ENCODE assay signal across 19 mouse cellular contexts in genomic region chr16:90280989-90281388, GRCm38 (mm10). TPM values are rescaled to one million over a fixed set of nuclear protein-coding genes. Genes with fewer than 3 reads are reported as not detected.
DNase-seq lines count a peak whose midpoint lies in the region; ATAC-seq and TF ChIP-seq lines count a peak whose summit lies in the region.
"Had no signal": no experiment of that assay in that cellular context is flagged by ENCODE, and none has a peak within 500 bp of the region (broad histone marks: within the 10 kb centered on the region; RNA-seq: fewer than 3 reads in every experiment).

No protein-coding gene starts in this region.

- peak; percentile 46 for DNase-seq in kidney, adult 2 months
- DNase-seq in kidney, postnatal 4 days = no peak
- DNase-seq in adipocyte (ENCODE audit: low spot score) = peak; percentile 62
- DNase-seq in right cerebral cortex, postnatal 10 days (ENCODE audit: low spot score in 2 of 2) = no peak
- DNase-seq in cerebellum, adult 18-20 months = no peak
- DNase-seq: cerebellum, adult 2 months; gastrocnemius, postnatal 14 days; kidney, postnatal 14 days; spleen, adult 18-20 months had no signal

- no peak overlapping the region for H3K9ac ChIP-seq in liver, embryonic 16.5 days (ENCODE audit: low read depth, low read length)
- H3K9ac ChIP-seq: embryonic facial prominence, embryonic 12.5 days; hindbrain, embryonic 15.5 days; limb, embryonic 15.5 days; neural tube, embryonic 12.5 days had no signal

- WGBS in kidney, adult 2 months = 35% methylated on average over 5 of the region's 5 CpGs
- 65% methylated on average over 5 of the region's 5 CpGs for WGBS in liver, embryonic 16.5 days (ENCODE audit: insufficient replicate concordance)

- no peaks in the 10 kb centered on the region for H3K36me3 ChIP-seq in kidney, adult 2 months (ENCODE audit: control insufficient read depth, insufficient read depth, low read length)
- peaks cover 30% of the 10 kb centered on the region for H3K36me3 ChIP-seq in E14TG2a.4 (ENCODE audit: insufficient read depth, low read length)
- no peaks in the 10 kb centered on the region for H3K36me3 ChIP-seq in liver, embryonic 16.5 days (ENCODE audit: control insufficient read depth, insufficient read depth)
- H3K36me3 ChIP-seq: embryonic facial prominence, embryonic 12.5 days; hindbrain, embryonic 15.5 days; limb, embryonic 15.5 days; neural tube, embryonic 12.5 days had no signal

- H3K4me1 ChIP-seq in kidney, adult 2 months (ENCODE audit: control insufficient read depth, insufficient read depth, low read length) = peaks cover 29% of the 10 kb centered on the region
- H3K4me1 ChIP-seq in E14TG2a.4 (replicated peaks; ENCODE audit: low read depth, low read length) = peaks cover 74% of the 10 kb centered on the region
- peaks cover 48% of the 10 kb centered on the region for H3K4me1 ChIP-seq in liver, embryonic 16.5 days (ENCODE audit: control insufficient read depth, low read depth, low read length)

- no peak overlapping the region for H3K27ac ChIP-seq in kidney, adult 2 months (ENCODE audit: insufficient read depth, low read depth, low read length)
- peak overlapping the region; percentile 33; the same call in 1 of the 2 replicates for H3K27ac ChIP-seq in liver, embryonic 16.5 days (ENCODE audit: low read length)
- H3K27ac ChIP-seq: embryonic facial prominence, embryonic 12.5 days; heart, embryonic 10.5 days; hindbrain, embryonic 15.5 days; limb, embryonic 15.5 days; neural tube, embryonic 12.5 days had no signal

- H3K4me3 ChIP-seq in kidney, adult 2 months (ENCODE audit: insufficient read depth, low read depth, low read length) = no peak overlapping the region
- H3K4me3 ChIP-seq in E14TG2a.4 (replicated peaks; ENCODE audit: low read length) = 0 out of 2 replicates have a peak overlapping the region, but pooled peaks have one; percentile 17
- H3K4me3 ChIP-seq in liver, embryonic 16.5 days (ENCODE audit: low read depth, low read length) = no peak overlapping the region
- H3K4me3 ChIP-seq: embryonic facial prominence, embryonic 12.5 days; heart, embryonic 10.5 days; hindbrain, embryonic 15.5 days; limb, embryonic 15.5 days; neural tube, embryonic 12.5 days had no signal

- no peaks in the 10 kb centered on the region for H3K9me3 ChIP-seq in E14TG2a.4 (ENCODE audit: low read length)
- H3K9me3 ChIP-seq in liver, embryonic 16.5 days (replicated peaks; ENCODE audit: control insufficient read depth, low read length) = no peaks in the 10 kb centered on the region
- H3K9me3 ChIP-seq: embryonic facial prominence, embryonic 12.5 days; G1E; heart, embryonic 10.5 days; hindbrain, embryonic 15.5 days; limb, embryonic 15.5 days; neural tube, embryonic 12.5 days had no signal

- no peaks in the 10 kb centered on the region for H3K27me3 ChIP-seq in kidney, adult 2 months (replicated peaks; ENCODE audit: control insufficient read depth, insufficient read depth, low read length)
- no peaks in the 10 kb centered on the region for H3K27me3 ChIP-seq in E14TG2a.4 (ENCODE audit: insufficient read depth, low read length)
- no peaks in the 10 kb centered on the region for H3K27me3 ChIP-seq in liver, embryonic 16.5 days (ENCODE audit: control insufficient read depth, insufficient read depth, low read depth, low read length)
- H3K27me3 ChIP-seq: embryonic facial prominence, embryonic 12.5 days; hindbrain, embryonic 15.5 days; limb, embryonic 15.5 days; neural tube, embryonic 12.5 days had no signal

- TF ChIP-seq CTCF in kidney, adult 2 months (conservative IDR thresholded peaks at IDR 0.05; ENCODE audit: insufficient read depth, insufficient read length, low read depth, low read length) = no peak
- TF ChIP-seq CTCF in E14TG2a.4 (conservative IDR thresholded peaks at IDR 0.05; ENCODE audit: low read length) = no peak

- no peak for TF ChIP-seq POLR2A in kidney, adult 2 months (IDR thresholded peaks at IDR 0.05; ENCODE audit: low read depth, low read length)

- no peak for ATAC-seq in liver, embryonic 16.5 days (ENCODE audit: low read depth)
- ATAC-seq: intestine, embryonic 16.5 days had no signal

- H3K4me2 ChIP-seq in liver, embryonic 16.5 days (ENCODE audit: low read depth, low read length) = no peak overlapping the region
- H3K4me2 ChIP-seq: embryonic facial prominence, embryonic 12.5 days; hindbrain, embryonic 15.5 days; limb, embryonic 15.5 days; midbrain, embryonic 11.5 days; neural tube, embryonic 12.5 days had no signal

RNA-seq across cellular contexts. Expression of gene Scaf4, which starts 3.3 kb away (rescaled TPM):
- 31.3 TPM in 2 replicates for polyA plus RNA-seq in kidney, adult 2 months (2012; rRNA removed)
- polyA plus RNA-seq in liver, embryonic 16.5 days (2015; fragmentation: Nextera tagmentation; extraction: Ambion mirVana) = 7.7 and 7.9 TPM in 2 replicates

Comparison
In these comparisons a context has a peak if more than half of its experiments do, and no peak if none do; other contexts are left out.
1. DNase-seq: peak in kidney, adult 2 months (single experiment) and adipocyte (single experiment); none in kidney, postnatal 4 days (0 of 2), right cerebral cortex, postnatal 10 days (0 of 2) and cerebellum, adult 18-20 months (0 of 2).